Mouse (Mus musculus) CH12.LX (cell line): Measurements from ENCODE around the gene Klhdc10. TPM values are rescaled to one million over a fixed set of nuclear protein-coding genes. Genes with fewer than 3 reads are reported as not detected.

Experiments
- DNase-seq: peaks from one replicate; pipeline ENCODE4 v3.0.0-alpha.2; 2013; ENCODE audit errors: extremely low read depth
- H3K27ac ChIP-seq: 2 replicates; pipeline ENCODE4 v1.5.1; 2012; ENCODE audit warnings: low read depth, mild to moderate bottlenecking, control low read depth, moderate library complexity; ENCODE audit not compliant: insufficient read depth
- H3K27me3 ChIP-seq: replicated peaks from 2 replicates; pipeline ENCODE3; 2012; ENCODE audit warnings: inconsistent platforms
- H3K36me3 ChIP-seq, 2 experiments: replicated peaks in 1 of 2; 2 replicates each; pipeline versions ENCODE3 to v1.6.1; 2012; ENCODE audit warnings: inconsistent platforms in 1 of 2, low read length in 1 of 2, mild to moderate bottlenecking in 1 of 2, mixed read lengths in 1 of 2, moderate library complexity in 1 of 2; ENCODE audit not compliant: control insufficient read depth in 1 of 2, insufficient read depth in 1 of 2
- H3K4me1 ChIP-seq, 2 experiments: 2 replicates each; pipeline ENCODE4 v1.6.1; 2012; ENCODE audit warnings: inconsistent platforms in 1 of 2, moderate library complexity in 1 of 2; ENCODE audit not compliant: insufficient read depth in 2 of 2, control insufficient read depth in 1 of 2
- H3K4me2 ChIP-seq: 2 replicates; pipeline ENCODE4 v1.6.1; 2012; ENCODE audit warnings: low read depth, mild to moderate bottlenecking, control low read depth; ENCODE audit not compliant: poor library complexity, insufficient read depth, severe bottlenecking
- H3K4me3 ChIP-seq, 3 experiments: fragments of 150-350 bp in 1 of 3; sonication (generic) in 1 of 3; replicated peaks in 1 of 3; 2 replicates each; pipeline versions ENCODE3 to v1.5.1; 2011 to 2012; ENCODE audit warnings: low read depth in 2 of 3, low read length in 2 of 3, mild to moderate bottlenecking in 2 of 3, moderate library complexity in 2 of 3, control low read depth in 1 of 3, improper control_type of control experiment in 1 of 3, inconsistent platforms in 1 of 3, mixed read lengths in 1 of 3; ENCODE audit not compliant: poor library complexity in 1 of 3
- H3K79me2 ChIP-seq: replicated peaks from 2 replicates; pipeline ENCODE4 v1.6.1; 2012; ENCODE audit warnings: mild to moderate bottlenecking, moderate library complexity; ENCODE audit not compliant: control insufficient read depth, poor library complexity, insufficient read depth, severe bottlenecking; ENCODE audit errors: extremely low read depth
- H3K9ac ChIP-seq: 2 replicates; pipeline ENCODE4 v1.6.1; 2012; ENCODE audit warnings: low read depth, mild to moderate bottlenecking, control low read depth, moderate library complexity; ENCODE audit not compliant: insufficient read depth
- H3K9me3 ChIP-seq: replicated peaks from 2 replicates; pipeline ENCODE3; 2012; ENCODE audit warnings: low read length, inconsistent platforms, mixed read lengths
- CTCF ChIP-seq, 2 experiments: IDR thresholded peaks in 1 of 2; conservative IDR thresholded peaks in 1 of 2; 2 replicates each; pipeline ENCODE4 v1.5.1; 2011 to 2012; ENCODE audit warnings: low read depth in 2 of 2, low read length in 2 of 2, improper control_type of control experiment in 1 of 2, inconsistent platforms in 1 of 2, mild to moderate bottlenecking in 1 of 2, moderate library complexity in 1 of 2
- ELF1 ChIP-seq: IDR thresholded peaks from 2 replicates; pipeline ENCODE4 v1.6.1; 2014; ENCODE audit warnings: low read depth, mild to moderate bottlenecking, inconsistent platforms, low read length, improper control_type of control experiment
- IRF4 ChIP-seq: IDR thresholded peaks from 2 replicates; pipeline ENCODE4 v1.6.1; 2014; ENCODE audit warnings: low read depth, mild to moderate bottlenecking, inconsistent platforms, low read length, improper control_type of control experiment
- MAFK ChIP-seq: IDR thresholded peaks from 2 replicates; pipeline ENCODE4 v1.6.1; 2011; ENCODE audit warnings: low read length, improper control_type of control experiment; ENCODE audit not compliant: insufficient replicate concordance
- MAX ChIP-seq: IDR thresholded peaks from 2 replicates; pipeline ENCODE4 v1.6.1; 2011; ENCODE audit warnings: low read length, improper control_type of control experiment
- MAZ ChIP-seq: IDR thresholded peaks from 2 replicates; pipeline ENCODE4 v1.6.1; 2012; ENCODE audit warnings: low read depth, mild to moderate bottlenecking, inconsistent platforms, low read length, improper control_type of control experiment, moderate library complexity
- NELFE ChIP-seq: IDR thresholded peaks from 2 replicates; pipeline ENCODE4 v1.6.1; 2011; ENCODE audit warnings: low read depth, low read length, improper control_type of control experiment
- NRF1 ChIP-seq: IDR thresholded peaks from 2 replicates; pipeline ENCODE4 v1.6.1; 2014; ENCODE audit warnings: low read depth, mild to moderate bottlenecking, inconsistent platforms, low read length, improper control_type of control experiment, moderate library complexity
- PAX5 ChIP-seq: IDR thresholded peaks from 2 replicates; pipeline ENCODE4 v1.6.1; 2012; ENCODE audit warnings: low read length, inconsistent platforms, mixed read lengths
- RAD21 ChIP-seq: IDR thresholded peaks from 2 replicates; pipeline ENCODE4 v1.6.1; 2011; ENCODE audit warnings: low read depth, mild to moderate bottlenecking, low read length, improper control_type of control experiment, moderate library complexity
- RCOR1 ChIP-seq: conservative IDR thresholded peaks from 2 replicates; pipeline ENCODE4 v1.6.1; 2012; ENCODE audit warnings: low read depth, mild to moderate bottlenecking, inconsistent platforms, low read length, improper control_type of control experiment
- SIN3A ChIP-seq: IDR thresholded peaks from 2 replicates; pipeline ENCODE4 v1.6.1; 2012; ENCODE audit warnings: low read length, improper control_type of control experiment, inconsistent platforms
- SMC3 ChIP-seq: IDR thresholded peaks from 2 replicates; pipeline ENCODE4 v1.6.1; 2011; ENCODE audit warnings: low read depth, low read length, improper control_type of control experiment
- TBP ChIP-seq: conservative IDR thresholded peaks from 2 replicates; pipeline ENCODE4 v1.6.1; 2011; ENCODE audit warnings: low read depth, low read length, improper control_type of control experiment
- TCF12 ChIP-seq: IDR thresholded peaks from 2 replicates; pipeline ENCODE4 v1.6.1; 2014; ENCODE audit warnings: low read depth, mild to moderate bottlenecking, inconsistent platforms, low read length, improper control_type of control experiment
- UBTF ChIP-seq: IDR thresholded peaks from 2 replicates; pipeline ENCODE4 v1.6.1; 2012; ENCODE audit warnings: low read depth, mild to moderate bottlenecking, inconsistent platforms, low read length, improper control_type of control experiment, moderate library complexity
- USF1 ChIP-seq: IDR thresholded peaks from 2 replicates; pipeline ENCODE4 v1.6.1; 2014; ENCODE audit warnings: low read depth, mild to moderate bottlenecking, inconsistent platforms, low read length, improper control_type of control experiment
- USF2 ChIP-seq: conservative IDR thresholded peaks from 2 replicates; pipeline ENCODE4 v1.6.1; 2011; ENCODE audit warnings: low read depth, low read length, improper control_type of control experiment
- ZC3H11A ChIP-seq: IDR thresholded peaks from 2 replicates; pipeline ENCODE4 v1.6.1; 2012; ENCODE audit warnings: low read depth, mild to moderate bottlenecking, inconsistent platforms, low read length, improper control_type of control experiment
- ZKSCAN1 ChIP-seq: IDR thresholded peaks from 2 replicates; pipeline ENCODE4 v1.6.1; 2012; ENCODE audit warnings: low read depth, inconsistent platforms, low read length, improper control_type of control experiment, borderline replicate concordance
- ZNF384 ChIP-seq: IDR thresholded peaks from 2 replicates; pipeline ENCODE4 v1.6.1; 2012; ENCODE audit warnings: low read depth, low read length, improper control_type of control experiment, inconsistent platforms
- dilution Hi-C: fragments of 300-500 bp; cut with MboI; formaldehyde crosslinking; loops from 2 replicates; pipeline ENCODE4 v1.14.3; 2020; ENCODE audit warnings: low sequenced_read_pairs; ENCODE audit not compliant: extremely low pct_unique_long_range_greater_than_20kb, extremely low pct_ligation_motif_present
- in situ Hi-C: fragments of 300-500 bp; cut with MboI; formaldehyde crosslinking; loops from 3 replicates; pipeline ENCODE4 v1.14.3; 2019; ENCODE audit warnings: low sequenced_read_pairs, low pct_ligation_motif_present, low pct_unique_long_range_greater_than_20kb, mixed read lengths
- polyA plus RNA-seq: library from polyadenylated mRNA; unstranded; fragments of >175 nt; gene quantifications from 2 replicates; pipeline ENCODE4 v1.2.1, GENCODE M21; 2012; ENCODE audit warnings: low read depth; ENCODE audit not compliant: insufficient read length
- total RNA-seq, 2 experiments: library from RNA; depleted of rRNA; stranded (reverse); fragments of 300-350 nt in 1 of 2; fragments of >200 nt in 1 of 2; gene quantifications; 2 replicates each; pipeline ENCODE4 v1.2.3; 2012 to 2014

Klhdc10 gene
- total and polyA plus RNA-seq, 3 experiments: 22.1 to 30.6 (median 29.6) TPM

DNA sequence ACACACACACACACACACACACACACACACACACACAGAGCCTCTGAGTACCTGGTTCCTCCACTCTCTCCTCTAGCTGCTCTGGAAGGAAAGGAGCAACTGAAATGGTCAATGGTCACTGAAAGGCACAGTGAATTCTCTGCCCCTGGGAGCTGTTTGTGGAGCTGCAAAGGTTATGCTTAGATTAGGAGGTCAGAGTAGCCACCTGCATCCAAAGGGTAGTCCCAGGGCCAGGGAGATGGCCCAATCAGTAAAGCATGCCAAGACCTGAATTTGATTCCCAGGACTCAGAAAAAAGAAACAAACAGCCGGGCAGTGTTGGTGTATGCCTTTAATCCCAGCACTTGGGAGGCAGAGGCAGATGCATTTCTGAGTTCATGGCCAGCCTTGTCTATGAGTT, 66.4 kb downstream of the Klhdc10 start:
- no peak for DNase-seq
- dilution Hi-C loops: no loop called here
- Histone ChIP-seq H3K36me3 (no peaks in the 10 kb centered on the region), H3K4me1 (peaks cover 5 to 6% of the 10 kb centered on the region in 2 experiments; a peak in 1 of 4 replicates)
- TF ChIP-seq NRF1: no peak
- no peak for TF ChIP-seq PAX5
- TF ChIP-seq RAD21: no peak
- TF ChIP-seq TCF12: no peak
- TF ChIP-seq, all 38 proteins: peak for 0
- Histone ChIP-seq H3K9ac (no peak overlapping the region), H3K79me2 (no peaks in the 10 kb centered on the region), H3K4me3 (no peak overlapping the region), H3K4me2 (no peak overlapping the region), H3K9me3 (no peaks in the 10 kb centered on the region), H3K27ac (no peak overlapping the region), H3K27me3 (peaks cover 11% of the 10 kb centered on the region)
- in situ Hi-C loops: no loop called here

DNA sequence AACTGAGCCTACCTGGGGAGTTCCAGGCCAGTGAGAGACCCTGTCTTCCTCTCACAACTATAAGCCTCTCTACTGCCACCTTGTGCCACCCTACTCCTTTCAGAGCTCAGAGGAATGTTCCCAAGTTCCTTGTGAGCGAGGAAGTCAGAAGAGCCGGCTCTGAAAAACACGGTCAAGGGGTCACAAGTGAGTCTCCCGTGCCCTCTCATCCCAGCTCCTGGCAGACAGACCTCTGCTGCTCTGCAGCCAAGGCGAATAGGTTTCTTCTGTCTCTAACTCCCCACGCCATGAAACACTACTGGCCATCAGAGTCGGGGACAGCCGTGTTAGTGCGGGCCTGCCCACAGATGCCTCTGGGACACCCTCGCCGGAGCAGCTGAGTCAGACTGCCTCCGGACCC, 67.0 kb downstream of the Klhdc10 start:
- peaks cover 5 to 6% of the 10 kb centered on the region in 2 experiments; a peak in 1 of 4 replicates for H3K4me1 ChIP-seq
- no peak overlapping the region for H3K9ac ChIP-seq
- H3K4me3 ChIP-seq: peak overlapping the region in 1 of 3 experiments; percentile 38

DNA sequence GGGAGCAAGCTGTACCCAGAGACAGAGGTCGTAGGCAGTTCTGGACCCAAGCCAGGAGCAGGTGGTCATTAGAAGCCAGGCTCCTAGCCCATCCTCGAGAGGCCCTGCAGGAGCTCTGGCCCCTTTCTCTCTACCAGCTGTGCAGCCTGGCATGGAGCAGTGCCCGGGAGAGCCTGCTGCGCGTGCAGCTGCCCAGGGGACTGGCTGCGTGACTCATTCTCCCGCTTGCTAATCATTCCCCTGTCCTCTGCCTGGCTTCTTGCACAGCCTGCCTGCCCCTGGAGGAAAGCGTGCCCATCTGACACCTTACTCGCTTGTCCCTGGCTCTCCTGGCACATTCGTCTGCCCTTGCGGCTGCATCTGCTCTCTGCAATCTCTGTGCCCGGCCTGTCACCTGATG, 67.7 kb downstream of the Klhdc10 start:
- no peaks in the 10 kb centered on the region for H3K36me3 ChIP-seq
- H3K4me2 ChIP-seq: no peak overlapping the region
- in situ Hi-C loops: no loop called here
- H3K4me1 ChIP-seq: peaks cover 5 to 6% of the 10 kb centered on the region in 2 experiments; a peak in 1 of 4 replicates
- no peak overlapping the region for H3K9ac ChIP-seq
- no peaks in the 10 kb centered on the region for H3K79me2 ChIP-seq
- no peak overlapping the region for H3K4me3 ChIP-seq
- H3K9me3 ChIP-seq: no peaks in the 10 kb centered on the region
- no peak for DNase-seq
- TF ChIP-seq MAZ (no peak), RCOR1 (no peak), USF1 (no peak), TBP (no peak), MAX (no peak), ZC3H11A (no peak)
- H3K27ac ChIP-seq: no peak overlapping the region
- dilution Hi-C loops: no loop called here
- peaks cover 6% of the 10 kb centered on the region for H3K27me3 ChIP-seq

More for the DNA sequence above, 67.0 kb downstream of the Klhdc10 start:
- no peaks in the 10 kb centered on the region for H3K79me2 ChIP-seq
- H3K4me2 ChIP-seq: no peak overlapping the region
- H3K27ac ChIP-seq: no peak overlapping the region
- no peaks in the 10 kb centered on the region for H3K9me3 ChIP-seq
- peak; percentile 27 for DNase-seq
- peak; percentile 66 for TF ChIP-seq SMC3
- TF ChIP-seq CTCF (conservative IDR thresholded peaks at IDR 0.05 in 1 of 2, IDR thresholded peaks at IDR 0.05 in 1 of 2; ENCODE audit: low read depth in 2 of 2, low read length in 2 of 2): peak in 1 of 2 experiments; percentile 68; a peak in 2 of 4 replicates
- TF ChIP-seq MAFK: no peak
- TF ChIP-seq IRF4: no peak
- TF ChIP-seq ZNF384: no peak
- no peak for TF ChIP-seq NELFE
- TF ChIP-seq SIN3A: no peak
- no peak for TF ChIP-seq ZC3H11A
- no peak for TF ChIP-seq MAZ
- TF ChIP-seq ZKSCAN1: no peak
- no peak for TF ChIP-seq ELF1
- TF ChIP-seq USF2: no peak
- TF ChIP-seq UBTF: no peak
- peak; percentile 43 for TF ChIP-seq RAD21
- no peaks in the 10 kb centered on the region for H3K36me3 ChIP-seq
- peaks cover 11% of the 10 kb centered on the region for H3K27me3 ChIP-seq
- dilution Hi-C loops (no loop called here), in situ Hi-C loops (no loop called here)
